Mouse (Mus musculus): ENCODE measurements around the gene Cdh23. TPM values are rescaled to one million over a fixed set of nuclear protein-coding genes. Genes with fewer than 3 reads are reported as not detected.

Gene Cdh23
- polyA plus RNA-seq, 1 experiment from 2014 or later, result 4.7 TPM

DNA sequence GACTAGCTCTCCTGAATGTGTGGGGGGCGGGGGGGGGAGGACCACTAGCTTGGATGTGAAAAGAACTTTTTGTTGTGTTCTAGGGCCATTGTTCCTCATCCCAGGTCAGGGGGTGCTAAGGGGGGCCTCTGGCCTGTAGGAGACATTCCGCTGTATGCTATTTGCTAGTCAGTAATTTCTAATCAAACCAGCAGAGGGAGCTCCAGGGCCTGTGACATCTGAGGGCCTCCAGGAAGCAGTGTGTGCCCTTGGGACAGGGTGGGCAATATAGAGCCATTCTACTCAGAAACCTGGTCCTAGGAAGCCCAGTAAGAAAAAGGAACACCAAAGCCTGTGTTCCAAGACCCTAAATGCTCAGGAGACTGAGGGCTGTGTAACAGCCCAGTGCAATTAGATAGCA, 164.9 kb downstream of the Cdh23 start:
- H3K4me1 ChIP-seq (ENCODE audit: control insufficient read depth, insufficient read depth, low read length), result peaks cover 5% of the 10 kb centered on the region; the same call in 1 of the 2 replicates

DNA sequence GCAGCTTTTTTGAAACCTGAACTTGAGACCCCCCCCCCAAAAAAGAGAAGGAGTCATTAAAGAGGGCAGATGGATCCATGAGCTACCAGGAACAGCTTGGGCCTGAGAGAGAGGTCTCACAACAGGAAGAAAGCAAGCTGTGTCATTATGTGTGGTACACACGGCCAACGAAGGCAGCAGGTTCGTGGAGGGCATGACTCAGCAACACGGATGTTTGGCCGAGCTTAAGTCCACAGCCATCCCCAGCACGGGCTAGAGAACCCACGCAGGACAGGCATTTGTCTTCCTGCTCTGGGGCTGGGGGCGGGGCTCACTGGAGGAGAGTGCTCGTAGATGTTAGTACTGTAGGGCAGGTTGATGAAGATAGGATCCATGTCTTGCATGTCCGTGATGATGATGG, 165.7 kb downstream of the Cdh23 start:
- H3K9me3 ChIP-seq (replicated peaks; ENCODE audit: control insufficient read depth, low read length, poor library complexity, severe bottlenecking), result no peaks in the 10 kb centered on the region
- WGBS, result 83% methylated on average over 10 of the region's 10 CpGs
- no peak overlapping the region for H3K4me2 ChIP-seq (ENCODE audit: low read length)
- no peak overlapping the region for H3K9ac ChIP-seq (ENCODE audit: low read depth, low read length)
- no peak for ATAC-seq
- peaks cover 5% of the 10 kb centered on the region; the same call in 1 of the 2 replicates for H3K4me1 ChIP-seq (ENCODE audit: control insufficient read depth, insufficient read depth, low read length)
- no peak overlapping the region for H3K27ac ChIP-seq (ENCODE audit: low read length)
- H3K4me3 ChIP-seq (ENCODE audit: low read depth, low read length), result no peak overlapping the region
- no peaks in the 10 kb centered on the region for H3K27me3 ChIP-seq (ENCODE audit: control insufficient read depth, insufficient read depth, low read depth, low read length)
- H3K36me3 ChIP-seq (ENCODE audit: control insufficient read depth, insufficient read depth, low read length), result no peaks in the 10 kb centered on the region

More for the DNA sequence above, 164.9 kb downstream of the Cdh23 start:
- 15% methylated on average over 2 of the region's 2 CpGs for WGBS
- H3K36me3 ChIP-seq (ENCODE audit: control insufficient read depth, insufficient read depth, low read length), result no peaks in the 10 kb centered on the region
- no peak overlapping the region for H3K9ac ChIP-seq (ENCODE audit: low read depth, low read length)
- ATAC-seq, result no peak
- H3K27ac ChIP-seq (ENCODE audit: low read length), result no peak overlapping the region
- no peak overlapping the region for H3K4me3 ChIP-seq (ENCODE audit: low read depth, low read length)
- no peak overlapping the region for H3K4me2 ChIP-seq (ENCODE audit: low read length)
- H3K9me3 ChIP-seq (replicated peaks; ENCODE audit: control insufficient read depth, low read length, poor library complexity, severe bottlenecking), result no peaks in the 10 kb centered on the region
- H3K27me3 ChIP-seq (ENCODE audit: control insufficient read depth, insufficient read depth, low read depth, low read length), result no peaks in the 10 kb centered on the region

DNA sequence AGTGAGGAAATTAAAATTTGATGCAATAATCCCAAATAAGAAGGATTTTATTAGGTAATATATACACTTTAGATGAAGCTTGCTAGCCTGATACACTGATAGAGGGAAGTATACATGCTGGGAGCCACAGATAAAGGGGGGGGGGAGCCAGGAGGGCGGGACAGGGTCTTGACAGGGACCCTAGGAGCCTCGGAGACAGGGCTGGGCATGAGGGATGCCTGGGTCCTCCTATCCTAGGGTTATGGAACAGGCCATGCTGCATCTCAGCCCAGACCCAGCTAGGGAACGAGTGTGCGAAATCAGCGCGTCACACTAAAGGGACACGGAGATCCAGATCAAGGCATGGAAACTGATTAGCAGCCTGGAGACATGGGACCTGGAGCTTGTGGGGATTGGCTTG, 168.3 kb downstream of the Cdh23 start:
- H3K4me2 ChIP-seq (ENCODE audit: low read length), result no peak overlapping the region
- WGBS, result 53% methylated on average over 6 of the region's 7 CpGs
- 0 out of 2 replicates have a peak, but pooled peaks have one; percentile 16 for ATAC-seq

GRCm38 (mm10) chr10:60525081-60525480, 171.2 kb downstream of the Cdh23 start:
- 82% methylated on average over 8 of the region's 8 CpGs for WGBS

More for the DNA sequence above, 168.3 kb downstream of the Cdh23 start:
- no peak overlapping the region for H3K27ac ChIP-seq (ENCODE audit: low read length)
- H3K4me1 ChIP-seq (ENCODE audit: control insufficient read depth, insufficient read depth, low read length), result peaks cover 5% of the 10 kb centered on the region; the same call in 1 of the 2 replicates
- no peak overlapping the region for H3K4me3 ChIP-seq (ENCODE audit: low read depth, low read length)
- H3K36me3 ChIP-seq (ENCODE audit: control insufficient read depth, insufficient read depth, low read length), result no peaks in the 10 kb centered on the region
- no peaks in the 10 kb centered on the region for H3K9me3 ChIP-seq (replicated peaks; ENCODE audit: control insufficient read depth, low read length, poor library complexity, severe bottlenecking)
- H3K9ac ChIP-seq (ENCODE audit: low read depth, low read length), result no peak overlapping the region
- H3K27me3 ChIP-seq (ENCODE audit: control insufficient read depth, insufficient read depth, low read depth, low read length), result no peaks in the 10 kb centered on the region

GRCm38 (mm10) chr10:60516286-60516685, 180.0 kb downstream of the Cdh23 start:
- Histone ChIP-seq H3K9ac (ENCODE audit: low read depth, low read length) (no peak overlapping the region), H3K27me3 (ENCODE audit: control insufficient read depth, insufficient read depth, low read depth, low read length) (no peaks in the 10 kb centered on the region), H3K27ac (ENCODE audit: low read length) (no peak overlapping the region), H3K4me2 (ENCODE audit: low read length) (no peak overlapping the region), H3K36me3 (ENCODE audit: control insufficient read depth, insufficient read depth, low read length) (no peaks in the 10 kb centered on the region), H3K4me1 (ENCODE audit: control insufficient read depth, insufficient read depth, low read length) (no peaks in the 10 kb centered on the region), H3K4me3 (ENCODE audit: low read depth, low read length) (no peak overlapping the region), H3K9me3 (replicated peaks; ENCODE audit: control insufficient read depth, low read length, poor library complexity, severe bottlenecking) (no peaks in the 10 kb centered on the region)
- WGBS, result 84% methylated on average over 11 of the region's 11 CpGs
- no peak for ATAC-seq

More at GRCm38 (mm10) chr10:60525081-60525480, 171.2 kb downstream of the Cdh23 start:
- H3K4me3 ChIP-seq (ENCODE audit: low read depth, low read length), result no peak overlapping the region
- peaks cover 5% of the 10 kb centered on the region; the same call in 1 of the 2 replicates for H3K4me1 ChIP-seq (ENCODE audit: control insufficient read depth, insufficient read depth, low read length)
- no peaks in the 10 kb centered on the region for H3K36me3 ChIP-seq (ENCODE audit: control insufficient read depth, insufficient read depth, low read length)
- H3K27ac ChIP-seq (ENCODE audit: low read length), result no peak overlapping the region
- ATAC-seq, result no peak
- H3K4me2 ChIP-seq (ENCODE audit: low read length), result no peak overlapping the region
- no peaks in the 10 kb centered on the region for H3K27me3 ChIP-seq (ENCODE audit: control insufficient read depth, insufficient read depth, low read depth, low read length)
- no peak overlapping the region for H3K9ac ChIP-seq (ENCODE audit: low read depth, low read length)
- no peaks in the 10 kb centered on the region for H3K9me3 ChIP-seq (replicated peaks; ENCODE audit: control insufficient read depth, low read length, poor library complexity, severe bottlenecking)

DNA sequence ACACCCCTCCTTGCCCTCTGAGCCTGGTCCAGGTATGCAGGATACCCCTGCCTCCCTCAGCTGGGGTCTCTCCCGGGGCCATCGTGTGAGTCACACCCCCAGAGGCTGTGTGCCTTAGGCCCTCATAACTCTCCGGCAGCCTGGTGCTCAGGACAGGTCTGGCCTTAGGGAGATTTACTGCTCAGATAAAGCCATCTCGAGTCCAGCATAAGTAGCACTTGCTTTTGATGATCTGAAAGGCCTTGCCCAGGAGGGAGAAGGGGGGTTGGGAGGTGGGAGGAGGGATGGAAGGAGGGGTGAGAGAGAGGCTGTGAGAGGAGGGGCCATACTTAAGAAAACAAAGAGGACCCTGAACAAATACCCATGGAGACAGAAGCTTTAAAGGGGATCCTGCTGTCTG, 197.8 kb downstream of the Cdh23 start:
- Histone ChIP-seq H3K9me3 (replicated peaks; ENCODE audit: control insufficient read depth, low read length, poor library complexity, severe bottlenecking) (no peaks in the 10 kb centered on the region), H3K27ac (ENCODE audit: low read length) (no peak overlapping the region), H3K36me3 (ENCODE audit: control insufficient read depth, insufficient read depth, low read length) (no peaks in the 10 kb centered on the region), H3K4me3 (ENCODE audit: low read depth, low read length) (no peak overlapping the region), H3K9ac (ENCODE audit: low read depth, low read length) (no peak overlapping the region), H3K4me2 (ENCODE audit: low read length) (no peak overlapping the region), H3K4me1 (ENCODE audit: control insufficient read depth, insufficient read depth, low read length) (no peaks in the 10 kb centered on the region), H3K27me3 (ENCODE audit: control insufficient read depth, insufficient read depth, low read depth, low read length) (no peaks in the 10 kb centered on the region)
- 24% methylated on average over 4 of the region's 4 CpGs for WGBS
- no peak for ATAC-seq

- ATAC-seq, result no peak
- WGBS, result 10% methylated on average over 6 of the region's 6 CpGs
Observed at GRCm38 (mm10) chr10:60495070-60495469, 201.2 kb downstream of the Cdh23 start.

GRCm38 (mm10) chr10:60491538-60491937, 204.8 kb downstream of the Cdh23 start:
- H3K27me3 ChIP-seq (ENCODE audit: control insufficient read depth, insufficient read depth, low read depth, low read length), result no peaks in the 10 kb centered on the region
- no peak overlapping the region for H3K4me2 ChIP-seq (ENCODE audit: low read length)
- no peaks in the 10 kb centered on the region for H3K9me3 ChIP-seq (replicated peaks; ENCODE audit: control insufficient read depth, low read length, poor library complexity, severe bottlenecking)
- H3K36me3 ChIP-seq (ENCODE audit: control insufficient read depth, insufficient read depth, low read length), result no peaks in the 10 kb centered on the region
- ATAC-seq, result peak; percentile 84
- H3K4me1 ChIP-seq (ENCODE audit: control insufficient read depth, insufficient read depth, low read length), result peaks cover 9% of the 10 kb centered on the region
- 44% methylated on average over 2 of the region's 2 CpGs for WGBS
- no peak overlapping the region for H3K27ac ChIP-seq (ENCODE audit: low read length)
- no peak overlapping the region for H3K4me3 ChIP-seq (ENCODE audit: low read depth, low read length)
- H3K9ac ChIP-seq (ENCODE audit: low read depth, low read length), result no peak overlapping the region

More at GRCm38 (mm10) chr10:60495070-60495469, 201.2 kb downstream of the Cdh23 start:
- Histone ChIP-seq H3K4me2 (ENCODE audit: low read length) (no peak overlapping the region), H3K4me1 (ENCODE audit: control insufficient read depth, insufficient read depth, low read length) (peaks cover 9% of the 10 kb centered on the region), H3K9ac (ENCODE audit: low read depth, low read length) (no peak overlapping the region), H3K27ac (ENCODE audit: low read length) (no peak overlapping the region), H3K27me3 (ENCODE audit: control insufficient read depth, insufficient read depth, low read depth, low read length) (no peaks in the 10 kb centered on the region), H3K4me3 (ENCODE audit: low read depth, low read length) (no peak overlapping the region), H3K9me3 (replicated peaks; ENCODE audit: control insufficient read depth, low read length, poor library complexity, severe bottlenecking) (no peaks in the 10 kb centered on the region), H3K36me3 (ENCODE audit: control insufficient read depth, insufficient read depth, low read length) (no peaks in the 10 kb centered on the region)

DNA sequence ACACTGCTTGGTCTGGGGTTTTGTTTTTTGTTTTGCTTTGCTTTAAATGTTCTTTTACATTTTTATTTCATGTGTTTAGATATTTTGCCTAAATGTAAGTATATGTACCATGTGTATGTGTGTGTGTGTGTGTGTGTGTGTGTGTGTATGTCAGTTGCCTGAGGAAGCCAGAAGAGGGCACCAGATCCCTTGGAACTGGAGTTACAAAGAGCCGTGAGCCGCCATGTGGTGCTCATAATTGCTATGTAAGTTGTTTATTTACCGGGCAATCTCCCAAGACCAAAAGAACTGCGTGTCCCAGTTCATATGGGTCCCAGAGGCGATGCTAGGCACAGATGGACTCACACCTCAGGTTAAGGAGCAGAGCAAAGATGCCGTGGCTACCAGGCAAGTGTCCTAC, 214.9 kb downstream of the Cdh23 start:
- no peak overlapping the region for H3K4me3 ChIP-seq (ENCODE audit: low read depth, low read length)
- H3K4me2 ChIP-seq (ENCODE audit: low read length), result no peak overlapping the region
- no peak overlapping the region for H3K9ac ChIP-seq (ENCODE audit: low read depth, low read length)
- WGBS, result 91% methylated on average over 6 of the region's 6 CpGs
- no peak overlapping the region for H3K27ac ChIP-seq (ENCODE audit: low read length)
- H3K36me3 ChIP-seq (ENCODE audit: control insufficient read depth, insufficient read depth, low read length), result no peaks in the 10 kb centered on the region
- H3K9me3 ChIP-seq (replicated peaks; ENCODE audit: control insufficient read depth, low read length, poor library complexity, severe bottlenecking), result no peaks in the 10 kb centered on the region
- H3K27me3 ChIP-seq (ENCODE audit: control insufficient read depth, insufficient read depth, low read depth, low read length), result no peaks in the 10 kb centered on the region
- no peak for ATAC-seq
- H3K4me1 ChIP-seq (ENCODE audit: control insufficient read depth, insufficient read depth, low read length), result no peaks in the 10 kb centered on the region
